Mouse (Mus musculus) MEL (cell line): ENCODE data around the gene Prss35. TPM values are rescaled to one million over a fixed set of nuclear protein-coding genes. Genes with fewer than 3 reads are reported as not detected.
A peak's percentile ranks its signal among the peaks of the same experiment; 100 is the strongest.

Source experiments
- DNase-seq: peaks from one replicate; pipeline ENCODE4 v3.0.0; 2011; ENCODE audit warnings: low read depth, low spot score
- H3K27ac ChIP-seq: 2 replicates; pipeline ENCODE4 v1.5.1; 2012; ENCODE audit warnings: low read depth, mild to moderate bottlenecking, control low read depth, low read length, moderate library complexity; ENCODE audit not compliant: control insufficient read depth
- H3K27me3 ChIP-seq, 2 experiments: fragments of 150-350 bp in 1 of 2; sonication (generic) in 1 of 2; 2 replicates each; pipeline ENCODE4 v1.6.1; 2012; ENCODE audit warnings: low read length in 2 of 2, mild to moderate bottlenecking in 2 of 2, improper control_type of control experiment in 1 of 2, moderate library complexity in 1 of 2; ENCODE audit not compliant: insufficient read depth in 2 of 2, control insufficient read depth in 1 of 2
- H3K36me3 ChIP-seq, 2 experiments: 2 replicates each; pipeline ENCODE4 v1.6.1; 2012 to 2014; ENCODE audit warnings: low read length in 2 of 2, improper control_type of control experiment in 1 of 2, inconsistent platforms in 1 of 2, mild to moderate bottlenecking in 1 of 2; ENCODE audit not compliant: insufficient read depth in 2 of 2, control insufficient read depth in 1 of 2
- H3K4me1 ChIP-seq, 2 experiments: fragments of 150-350 bp in 1 of 2; sonication (generic) in 1 of 2; 2 replicates each; pipeline ENCODE4 v1.6.1; 2012; ENCODE audit warnings: low read length in 2 of 2, improper control_type of control experiment in 1 of 2, mild to moderate bottlenecking in 1 of 2; ENCODE audit not compliant: insufficient read depth in 2 of 2, control insufficient read depth in 1 of 2
- H3K4me3 ChIP-seq, 2 experiments: fragments of 150-350 bp in 1 of 2; sonication (generic) in 1 of 2; 2 replicates each; pipeline ENCODE4 v1.5.1; 2012; ENCODE audit warnings: low read depth in 2 of 2, low read length in 2 of 2, mild to moderate bottlenecking in 2 of 2, moderate library complexity in 2 of 2, control low read depth in 1 of 2, improper control_type of control experiment in 1 of 2; ENCODE audit not compliant: control insufficient read depth in 1 of 2, insufficient read depth in 1 of 2
- H3K79me2 ChIP-seq: 2 replicates; pipeline ENCODE4 v1.6.1; 2012; ENCODE audit warnings: mild to moderate bottlenecking, low read length, moderate library complexity; ENCODE audit not compliant: control insufficient read depth, poor library complexity, insufficient read depth
- H3K9ac ChIP-seq: 2 replicates; pipeline ENCODE4 v1.6.1; 2012; ENCODE audit warnings: low read depth, mild to moderate bottlenecking, control low read depth, low read length, moderate library complexity; ENCODE audit not compliant: control insufficient read depth, poor library complexity, severe bottlenecking
- H3K9me3 ChIP-seq: fragments of 150-350 bp; sonication (generic); replicated peaks from 2 replicates; pipeline ENCODE4 v1.6.1; 2012; ENCODE audit warnings: mild to moderate bottlenecking, low read length, improper control_type of control experiment, moderate library complexity; ENCODE audit not compliant: insufficient read depth
- CHD1 ChIP-seq: IDR thresholded peaks from 2 replicates; pipeline ENCODE4 v1.6.1; 2012; ENCODE audit warnings: low read depth, mild to moderate bottlenecking, inconsistent platforms, low read length, improper control_type of control experiment
- ELF1 ChIP-seq: IDR thresholded peaks from 2 replicates; pipeline ENCODE4 v1.6.1; 2014; ENCODE audit warnings: low read depth, mild to moderate bottlenecking, inconsistent platforms, low read length, improper control_type of control experiment, moderate library complexity
- EP300 ChIP-seq, 2 experiments: IDR thresholded peaks; 2 replicates each; pipeline ENCODE4 v1.6.1; 2011; ENCODE audit warnings: improper control_type of control experiment in 2 of 2, low read length in 2 of 2, low read depth in 1 of 2, mild to moderate bottlenecking in 1 of 2
- GATA1 ChIP-seq: IDR thresholded peaks from 2 replicates; pipeline ENCODE4 v1.6.1; 2011; ENCODE audit warnings: low read depth, low read length, improper control_type of control experiment
- JUND ChIP-seq: IDR thresholded peaks from 2 replicates; pipeline ENCODE4 v1.6.1; 2011; ENCODE audit warnings: low read depth, mild to moderate bottlenecking, improper control_type of control experiment, low read length
- KAT2A ChIP-seq: conservative IDR thresholded peaks from 2 replicates; pipeline ENCODE4 v1.6.1; 2012; ENCODE audit warnings: low read depth, low read length, improper control_type of control experiment, inconsistent platforms
- MAZ ChIP-seq: IDR thresholded peaks from 2 replicates; pipeline ENCODE4 v1.6.1; 2012; ENCODE audit warnings: low read depth, mild to moderate bottlenecking, inconsistent platforms, low read length, improper control_type of control experiment
- MEF2A ChIP-seq: IDR thresholded peaks from 2 replicates; pipeline ENCODE4 v1.6.1; 2014; ENCODE audit warnings: low read depth, mild to moderate bottlenecking, inconsistent platforms, low read length, improper control_type of control experiment; ENCODE audit not compliant: poor library complexity, insufficient replicate concordance, severe bottlenecking; ENCODE audit errors: extremely low read depth
- MYC ChIP-seq: IDR thresholded peaks from 2 replicates; pipeline ENCODE4 v1.6.1; 2011; ENCODE audit warnings: low read depth, mild to moderate bottlenecking, low read length, improper control_type of control experiment, moderate library complexity
- POLR2A ChIP-seq, 2 experiments: IDR thresholded peaks; 2 replicates each; pipeline ENCODE4 v1.6.1; 2011 to 2012; ENCODE audit warnings: low read length in 2 of 2, mild to moderate bottlenecking in 2 of 2, control low read depth in 1 of 2, improper control_type of control experiment in 1 of 2, low read depth in 1 of 2, moderate library complexity in 1 of 2; ENCODE audit not compliant: control insufficient read depth in 1 of 2, insufficient read depth in 1 of 2, poor library complexity in 1 of 2
- POLR2AphosphoS2 ChIP-seq: IDR thresholded peaks from 2 replicates; pipeline ENCODE4 v1.6.1; 2011; ENCODE audit warnings: low read length, improper control_type of control experiment
- SIN3A ChIP-seq: IDR thresholded peaks from 2 replicates; pipeline ENCODE4 v1.6.1; 2012; ENCODE audit warnings: low read length, improper control_type of control experiment, inconsistent platforms
- SMC3 ChIP-seq: IDR thresholded peaks from 2 replicates; pipeline ENCODE4 v1.6.1; 2011; ENCODE audit warnings: low read depth, low read length, improper control_type of control experiment
- UBTF ChIP-seq: IDR thresholded peaks from 2 replicates; pipeline ENCODE4 v1.6.1; 2012; ENCODE audit warnings: low read depth, mild to moderate bottlenecking, inconsistent platforms, low read length, improper control_type of control experiment, moderate library complexity, borderline replicate concordance; ENCODE audit not compliant: insufficient read depth
- ZC3H11A ChIP-seq: IDR thresholded peaks from 2 replicates; pipeline ENCODE4 v1.6.1; 2012; ENCODE audit warnings: low read depth, mild to moderate bottlenecking, inconsistent platforms, low read length, improper control_type of control experiment
- ZNF384 ChIP-seq: IDR thresholded peaks from 2 replicates; pipeline ENCODE4 v1.6.1; 2012; ENCODE audit warnings: low read depth, mild to moderate bottlenecking, inconsistent platforms, low read length, improper control_type of control experiment
- polyA plus RNA-seq, 2 experiments: library from polyadenylated mRNA; stranded (reverse) in 1 of 2; unstranded in 1 of 2; fragments of >175 nt in 1 of 2; fragments of >200 nt in 1 of 2; gene quantifications; 2 replicates each; pipeline versions ENCODE4 v1.2.1 to v1.2.4; 2012; ENCODE audit warnings: low replicate concordance in 2 of 2, low read depth in 1 of 2; ENCODE audit not compliant: insufficient read length in 2 of 2, insufficient read depth in 1 of 2, missing spikeins in 1 of 2
- total RNA-seq: library from RNA; depleted of rRNA; stranded (reverse); fragments of 300-350 nt; gene quantifications from 2 replicates; pipeline ENCODE4 v1.2.3, GENCODE M21; 2012; rRNA removed

Gene Prss35
- not detected in 2 replicates for total RNA-seq
- polyA plus RNA-seq: not detected

DNA sequence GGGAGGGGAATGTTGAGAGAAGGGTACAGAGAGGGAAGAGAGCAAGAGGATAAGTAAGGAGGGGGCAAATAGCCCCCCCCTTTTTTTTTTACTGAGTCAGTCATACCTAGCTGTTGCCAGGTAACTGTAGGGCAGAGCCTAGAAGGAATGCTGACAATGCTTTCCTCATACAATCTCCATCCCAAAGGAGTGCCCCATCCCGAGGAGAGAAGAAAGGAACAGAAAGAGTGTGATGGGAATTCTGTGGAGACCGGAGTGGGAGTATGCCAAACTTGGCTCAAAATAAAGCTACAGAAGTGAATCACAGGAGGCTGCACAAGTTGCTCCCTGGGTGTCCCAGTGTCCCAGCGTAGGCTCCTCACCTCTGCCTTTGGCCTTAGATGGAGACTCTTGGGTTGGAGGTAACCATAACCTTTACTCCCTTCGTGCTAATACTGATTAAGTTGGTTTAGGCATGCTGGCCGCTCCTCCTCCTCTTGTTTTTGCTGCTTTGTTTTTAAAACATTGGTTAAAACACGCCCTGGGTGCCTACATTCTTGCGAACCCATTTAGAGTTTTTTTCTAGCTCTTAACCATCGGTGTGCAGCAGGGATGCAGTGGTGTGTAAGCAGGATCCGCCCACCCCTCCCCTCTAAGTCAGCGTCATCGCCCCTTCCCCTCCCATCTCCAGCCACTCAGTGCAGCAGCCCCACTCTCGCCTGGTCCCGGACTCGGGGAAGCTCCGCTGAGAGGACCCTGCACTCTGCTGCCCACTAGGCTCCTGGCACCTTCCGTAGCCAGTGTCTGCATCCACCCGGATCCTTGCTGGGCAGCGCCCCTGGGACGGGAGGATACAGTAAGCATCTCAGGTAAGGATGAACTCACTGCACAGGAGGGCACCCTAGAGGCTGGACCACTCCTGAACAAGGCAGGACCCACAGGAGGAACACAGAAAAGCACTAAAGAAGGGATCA, at the start of gene Prss35:
TSS of gene Prss35 (plus strand) at position 691 of the 953 bp plus-strand sequence.
- Histone ChIP-seq H3K4me3 (no peak within 1 kb of the TSS), H3K9ac (no peak within 1 kb of the TSS), H3K9me3 (no peaks in the 10 kb centered on the region), H3K27me3 (peaks cover 0 to 2% of the 10 kb centered on the region in 2 experiments; a peak in 2 of 4 replicates)
- no peak for TF ChIP-seq GATA1
- no peak for TF ChIP-seq ZC3H11A
- TF ChIP-seq CHD1: no peak
- no peak for TF ChIP-seq UBTF
- no peak for TF ChIP-seq ELF1
- TF ChIP-seq, all 39 proteins: peak for 0
- Histone ChIP-seq H3K27ac (no peak within 1 kb of the TSS), H3K79me2 (no peaks in the 10 kb centered on the region), H3K4me1 (0 out of 4 replicates have a peak, but pooled peaks cover 0 to 2% of the 10 kb centered on the region in 2 experiments), H3K36me3 (no peaks in the 10 kb centered on the region; a peak in 1 of 4 replicates)
- no peak for DNase-seq

- Histone ChIP-seq H3K27ac (no peak overlapping the region), H3K4me1 (peaks cover 8% of the 10 kb centered on the region in 2 experiments), H3K9me3 (no peaks in the 10 kb centered on the region), H3K79me2 (peaks cover 26% of the 10 kb centered on the region), H3K4me3 (peak overlapping the region; percentile 34 to 35; a peak in 2 of 4 replicates), H3K36me3 (peaks cover 2 to 19% of the 10 kb centered on the region in 2 experiments; a peak in 3 of 4 replicates), H3K9ac (peak overlapping the region; percentile 56), H3K27me3 (no peaks in the 10 kb centered on the region)
- TF ChIP-seq ZNF384: no peak
- TF ChIP-seq SIN3A: no peak
- no peak for TF ChIP-seq MAZ
- TF ChIP-seq JUND: no peak
- TF ChIP-seq CHD1: no peak
- no peak for TF ChIP-seq MYC
- TF ChIP-seq UBTF: no peak
- no peak for TF ChIP-seq MEF2A
- TF ChIP-seq POLR2A (IDR thresholded peaks at IDR 0.05; ENCODE audit: control insufficient read depth in 1 of 2, insufficient read depth in 1 of 2, low read depth in 1 of 2, low read length in 2 of 2, poor library complexity in 1 of 2): no peak
- no peak for TF ChIP-seq EP300 (IDR thresholded peaks at IDR 0.05; ENCODE audit: low read depth in 1 of 2, low read length in 2 of 2)
- no peak for TF ChIP-seq GATA1
- no peak for TF ChIP-seq POLR2AphosphoS2
- TF ChIP-seq KAT2A: no peak
- no peak for TF ChIP-seq SMC3
- DNase-seq: peak; percentile 11
Measured at GRCm38 (mm10) chr9:86693935-86694334, 49.5 kb upstream of the Prss35 start.
